Mouse (Mus musculus) lung, embryonic 14.5 days (tissue): ENCODE data around the gene Gm4302. TPM values are rescaled to one million over a fixed set of nuclear protein-coding genes. Genes with fewer than 3 reads are reported as not detected.

Source experiments
- polyA plus RNA-seq: library from polyadenylated mRNA; unstranded; fragments of >200 nt; fragmentation: Nextera tagmentation; extraction: Ambion mirVana; gene quantifications from 2 replicates; pipeline ENCODE4 v1.2.1, GENCODE M21; 2014

The Gm4302 gene
- polyA plus RNA-seq, 1 experiment from 2014 or later, result not detected

Other genes with a start within 250 kb of the Gm4302 start
- not detected in 2 replicates for gene Gm4301, start 5.2 kb upstream of the Gm4302 start, polyA plus RNA-seq
- gene Gm4303, start 5.1 kb downstream of the Gm4302 start, polyA plus RNA-seq, result not detected in 2 replicates
- not detected in 2 replicates for gene Gm4305, start 10.3 kb downstream of the Gm4302 start, polyA plus RNA-seq
- gene Gm4307, start 20.5 kb downstream of the Gm4302 start, polyA plus RNA-seq, result not detected in 2 replicates
- gene Gm4312, start 41.7 kb downstream of the Gm4302 start, polyA plus RNA-seq, result not detected in 2 replicates
- 35.2 and 35.5 TPM in 2 replicates for gene Tmtc3, start 146.5 kb downstream of the Gm4302 start, polyA plus RNA-seq
- gene Cep290, start 146.7 kb downstream of the Gm4302 start, polyA plus RNA-seq, result 6.2 and 6.7 TPM in 2 replicates
- 8.0 and 9.1 TPM in 2 replicates for gene 4930430F08Rik, start 249.6 kb downstream of the Gm4302 start, polyA plus RNA-seq
- not detected in 2 replicates for gene 1700017N19Rik, start 249.6 kb downstream of the Gm4302 start, polyA plus RNA-seq